Mouse (Mus musculus): ENCODE results near the gene Rab9b.

Rab9b gene

GRCm38 (mm10) chrX:136868061-136869040 lies at the start of gene Rab9b:
Rab9b (minus strand) TSS chrX:136868755.
- DNase-seq (ENCODE audit: low read depth) = no peak

- DNase-seq (ENCODE audit: low read depth) = no peak
These were observed 35.8 kb upstream of the Rab9b start for GRCm38 (mm10) chrX:136904369-136904768.

- no peak for DNase-seq (ENCODE audit: low read depth)
These were observed 27.2 kb upstream of the Rab9b start for GRCm38 (mm10) chrX:136895757-136896156.

GRCm38 (mm10) chrX:136850300-136850699 lies 18.3 kb downstream of the Rab9b start:
- DNase-seq (ENCODE audit: low read depth) = peak; percentile 7

- DNase-seq (ENCODE audit: low read depth) = no peak
These were observed 39.9 kb downstream of the Rab9b start for GRCm38 (mm10) chrX:136828610-136829009.

GRCm38 (mm10) chrX:136825016-136825415 lies 43.5 kb downstream of the Rab9b start:
- no peak for DNase-seq (ENCODE audit: low read depth)

- no peak for DNase-seq (ENCODE audit: low read depth)
These were observed 46.2 kb downstream of the Rab9b start, which contains the start of gene Plp1 for GRCm38 (mm10) chrX:136822371-136822770. Plp1 (plus strand) TSS chrX:136822671.

- peak; percentile 57 for DNase-seq (ENCODE audit: low read depth)
These were observed 48.3 kb downstream of the Rab9b start for GRCm38 (mm10) chrX:136820250-136820649.

GRCm38 (mm10) chrX:136819752-136820151 lies 48.8 kb downstream of the Rab9b start:
- DNase-seq (ENCODE audit: low read depth) = peak; percentile 22
